Mouse (Mus musculus): Measurements from ENCODE around the gene Olfr1308. TPM values are rescaled to one million over a fixed set of nuclear protein-coding genes. Genes with fewer than 3 reads are reported as not detected.

The Olfr1308 gene
- not detected for total RNA-seq (2021)
- long read RNA-seq, experiment 1, result 0 reads
- long read RNA-seq, experiment 2, result 0 reads

DNA sequence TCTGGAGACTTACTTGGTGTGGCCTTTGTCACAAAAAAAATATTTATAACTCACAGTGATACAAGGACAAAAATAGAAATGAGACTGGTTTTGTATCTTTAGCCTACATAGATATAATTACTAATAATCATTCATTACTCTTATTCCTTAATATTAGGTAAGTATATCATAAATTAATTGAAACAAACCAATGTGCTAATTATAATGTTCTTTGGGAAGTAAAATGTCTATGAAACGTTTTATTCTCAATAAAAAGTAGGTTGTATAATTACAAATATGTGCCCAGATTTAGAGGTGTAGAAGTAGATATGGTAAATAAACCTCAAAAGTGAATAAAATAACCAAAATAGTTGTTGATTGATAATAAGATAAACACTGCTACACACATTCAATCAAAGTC, at the start of gene Olfr1308:
TSS of gene Olfr1308 (minus strand) at position 101 of the 400 bp plus-strand sequence.
- DNase-seq (ENCODE audit: low spot score in 2 of 2), result no peak

DNA sequence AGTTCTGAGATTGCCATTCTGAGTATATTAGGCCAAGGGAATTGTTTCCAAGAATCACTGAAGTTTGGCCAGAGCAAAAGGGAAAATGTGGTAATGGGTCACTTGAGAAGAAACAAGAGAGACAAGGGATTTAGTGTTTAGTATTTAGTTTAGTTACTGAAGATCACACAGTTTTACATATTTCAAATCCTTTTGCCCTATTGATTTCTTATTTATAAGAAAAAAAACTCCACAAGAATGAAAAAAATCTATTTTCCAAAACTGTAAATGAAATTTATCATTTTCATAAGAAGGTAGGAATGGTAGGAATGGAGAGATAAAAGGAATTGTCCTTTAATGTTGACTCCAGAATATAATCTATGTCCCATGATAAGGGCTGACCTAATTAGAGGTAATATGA, 47.9 kb upstream of the Olfr1308 start, which contains the start of gene Olfr1310:
TSS of gene Olfr1310 (minus strand) at position 101 of the 400 bp plus-strand sequence.
- no peak for DNase-seq (ENCODE audit: low spot score in 2 of 2)

DNA sequence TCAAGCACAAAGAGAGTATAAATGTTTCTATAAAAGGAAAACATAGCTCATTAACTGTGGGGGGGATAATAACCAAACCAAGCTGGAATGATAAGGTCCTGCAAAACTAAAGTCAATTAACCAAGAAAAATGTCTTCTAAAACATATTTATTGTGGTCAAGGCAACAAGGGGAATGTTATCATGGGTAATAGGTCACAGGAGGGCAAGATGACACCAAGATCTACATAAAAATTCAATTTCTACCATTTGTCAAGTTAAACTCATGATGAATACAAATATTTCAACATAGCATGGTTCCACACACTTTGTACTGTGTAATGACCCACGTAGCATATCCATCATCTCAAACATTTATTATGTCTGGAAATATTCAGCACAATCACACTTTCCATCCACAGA, 25.4 kb upstream of the Olfr1308 start, which contains the start of gene Olfr1309:
TSS of gene Olfr1309 (minus strand) at position 101 of the 400 bp plus-strand sequence.
- no peak for DNase-seq (ENCODE audit: low spot score in 2 of 2)

DNA sequence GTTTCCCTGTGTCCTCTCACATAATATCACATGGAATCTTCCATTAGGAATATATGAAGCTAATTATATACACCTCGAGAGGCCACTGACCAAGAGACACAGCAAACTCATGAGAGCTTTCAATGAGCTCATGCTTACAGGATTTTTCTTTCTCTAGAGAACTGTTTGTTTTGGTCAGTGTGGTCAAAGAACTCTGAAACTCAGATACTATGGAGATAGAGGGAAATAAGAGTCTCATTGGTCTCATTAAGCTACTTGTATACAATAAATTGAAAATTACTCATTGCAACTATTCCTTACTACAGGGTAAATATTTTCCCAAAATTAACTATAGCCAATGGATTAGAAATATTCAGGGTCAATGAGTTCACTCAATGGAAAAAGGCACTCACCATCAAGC, 15.4 kb downstream of the Olfr1308 start, which contains the start of gene Olfr1307:
TSS of gene Olfr1307 (minus strand) at position 101 of the 400 bp plus-strand sequence.
- DNase-seq (ENCODE audit: low spot score in 2 of 2), result no peak

DNA sequence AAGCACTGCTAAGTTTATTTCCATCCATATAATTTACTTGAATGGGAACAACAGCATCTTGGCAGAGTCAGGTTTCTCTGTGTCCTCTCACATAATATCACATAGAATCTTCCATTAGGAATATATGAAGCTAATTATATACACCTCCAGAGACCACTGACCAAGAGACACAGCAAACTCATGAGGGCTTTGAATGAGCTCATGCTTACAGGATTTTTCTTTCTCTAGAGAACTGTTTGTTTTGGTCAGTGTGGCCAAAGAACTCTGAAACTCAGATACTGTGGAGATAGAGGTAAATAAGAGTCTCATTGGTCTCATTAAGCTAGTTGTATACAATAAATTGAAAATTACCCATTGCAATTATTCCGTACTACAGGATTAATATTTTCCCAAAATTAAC, 48.6 kb downstream of the Olfr1308 start, which contains the start of gene Olfr1306:
TSS of gene Olfr1306 (minus strand) at position 101 of the 400 bp plus-strand sequence.
- DNase-seq (ENCODE audit: low spot score in 2 of 2), result no peak

Other genes with a start within 250 kb of the Olfr1308 start
- gene Olfr1301, start 213.9 kb downstream of the Olfr1308 start, total RNA-seq (2021), result not detected
- not detected for gene Olfr1302, start 187.5 kb downstream of the Olfr1308 start, total RNA-seq (2021)
- gene Olfr1303, start 144.6 kb downstream of the Olfr1308 start, total RNA-seq (2021), result not detected
- not detected for gene Olfr1305, start 87.8 kb downstream of the Olfr1308 start, total RNA-seq (2021)
- not detected for gene Olfr1306, start 48.7 kb downstream of the Olfr1308 start, total RNA-seq (2021)
- gene Olfr1307, start 15.5 kb downstream of the Olfr1308 start, total RNA-seq (2021), result under 1 TPM in 1 of 2 experiments, not detected in 1; 0.03 TPM
- gene Olfr1309, start 25.3 kb upstream of the Olfr1308 start, total RNA-seq (2021), result not detected
- gene Olfr1310, start 47.8 kb upstream of the Olfr1308 start, total RNA-seq (2021), result not detected
- gene Olfr1311, start 59.5 kb upstream of the Olfr1308 start, total RNA-seq (2021), result not detected
- not detected for gene Olfr1312, start 85.3 kb upstream of the Olfr1308 start, total RNA-seq (2021)
- not detected for gene Olfr1313, start 112.9 kb upstream of the Olfr1308 start, total RNA-seq (2021)
- gene Olfr1314, start 131.8 kb upstream of the Olfr1308 start, total RNA-seq (2021), result not detected
- not detected for gene Olfr1315-ps1, start 150.5 kb upstream of the Olfr1308 start, total RNA-seq (2021)
- not detected for gene Olfr1316, start 170.0 kb upstream of the Olfr1308 start, total RNA-seq (2021)
- not detected for gene Olfr1317, start 175.4 kb upstream of the Olfr1308 start, total RNA-seq (2021)
- gene Olfr1318, start 189.3 kb upstream of the Olfr1308 start, total RNA-seq (2021), result not detected